Mouse (Mus musculus): ENCODE measurements around the gene Hhat.

DNA sequence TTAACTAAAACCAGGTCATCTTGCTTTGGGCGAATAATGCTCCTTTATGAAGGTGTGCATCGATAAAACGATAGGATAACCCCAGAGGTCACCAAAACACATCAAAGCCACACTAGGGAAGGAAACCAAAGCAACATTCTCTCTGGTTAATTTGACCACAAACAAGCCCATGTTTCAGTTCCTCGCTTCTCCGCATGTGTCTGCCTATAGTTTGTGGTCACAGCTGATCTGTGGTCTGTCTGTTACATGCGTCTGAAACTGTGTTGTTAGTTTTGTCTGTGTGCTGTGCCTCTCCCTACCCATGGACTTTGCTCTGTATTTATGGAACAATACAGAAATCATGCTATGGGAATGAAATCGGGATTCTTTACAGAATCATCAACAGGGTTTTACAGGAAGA lies 171.3 kb downstream of the Hhat start:
- TF ChIP-seq TAL1 (IDR thresholded peaks at IDR 0.05; ENCODE audit: low read length) = no peak
- TF ChIP-seq GATA1 (IDR thresholded peaks at IDR 0.05; ENCODE audit: low read length) = no peak

All from erythroblast, embryonic 14.5 days (primary cell).